Mouse (Mus musculus): ENCODE results near the gene Hist1h2ah. TPM values are rescaled to one million over a fixed set of nuclear protein-coding genes. Genes with fewer than 3 reads are reported as not detected.
"Not testable (repeated sequence)": the region's sequence is repeated elsewhere in the genome, so short reads cannot be mapped to it uniquely, and the experiment has no call there.

Hist1h2ah gene
- polyA plus RNA-seq, 1 experiment from 2014 or later: 6.8 TPM

GRCm38 (mm10) chr13:22049737-22050440, 14.5 kb upstream of the Hist1h2ah start:
- peaks cover 2 to 7% of the 10 kb centered on the region in 2 experiments; a peak in 3 of 4 replicates for H3K4me1 ChIP-seq (ENCODE audit: control insufficient read depth in 2 of 2, insufficient read depth in 2 of 2, low read length in 2 of 2)
- WGBS: under 1% methylated on average over 14 of the region's 14 CpGs
- ATAC-seq (ENCODE audit: insufficient number of reproducible peaks, insufficient read depth, low FRiP score, low read depth): no peak
- H3K9ac ChIP-seq (ENCODE audit: low read length): peak overlapping the region; percentile 80
- H3K4me3 ChIP-seq (ENCODE audit: control insufficient read depth in 1 of 2, insufficient read depth in 1 of 2, low read depth in 1 of 2, low read length in 2 of 2): peak overlapping the region; percentile 56 to 58
- H3K27me3 ChIP-seq (ENCODE audit: control insufficient read depth, insufficient read depth, low read length): no peaks in the 10 kb centered on the region
- peak overlapping the region; percentile 68 to 79; a peak in 3 of 4 replicates for H3K27ac ChIP-seq (replicated peaks in 1 of 2; ENCODE audit: control insufficient read depth in 1 of 2, insufficient read depth in 1 of 2, low read depth in 2 of 2, low read length in 2 of 2)
- peak overlapping the region; percentile 77 for H3K4me2 ChIP-seq (ENCODE audit: low read length)
- no peaks in the 10 kb centered on the region for H3K36me3 ChIP-seq (ENCODE audit: control insufficient read depth, insufficient read depth, low read length)
- H3K9me3 ChIP-seq (ENCODE audit: control insufficient read depth, low read length): no peaks in the 10 kb centered on the region

GRCm38 (mm10) chr13:22049041-22049440, 13.7 kb upstream of the Hist1h2ah start:
- Histone ChIP-seq H3K27ac (replicated peaks in 1 of 2; ENCODE audit: control insufficient read depth in 1 of 2, insufficient read depth in 1 of 2, low read depth in 2 of 2, low read length in 2 of 2) (no peak overlapping the region), H3K9me3 (ENCODE audit: control insufficient read depth, low read length) (no peaks in the 10 kb centered on the region), H3K36me3 (ENCODE audit: control insufficient read depth, insufficient read depth, low read length) (no peaks in the 10 kb centered on the region), H3K4me3 (ENCODE audit: control insufficient read depth in 1 of 2, insufficient read depth in 1 of 2, low read depth in 1 of 2, low read length in 2 of 2) (no peak overlapping the region), H3K4me1 (ENCODE audit: control insufficient read depth in 2 of 2, insufficient read depth in 2 of 2, low read length in 2 of 2) (peaks cover 2 to 7% of the 10 kb centered on the region in 2 experiments), H3K4me2 (ENCODE audit: low read length) (no peak overlapping the region), H3K27me3 (ENCODE audit: control insufficient read depth, insufficient read depth, low read length) (no peaks in the 10 kb centered on the region), H3K9ac (ENCODE audit: low read length) (no peak overlapping the region)
- no peak for ATAC-seq (ENCODE audit: insufficient number of reproducible peaks, insufficient read depth, low FRiP score, low read depth)
- 80% methylated on average over 2 of the region's 2 CpGs for WGBS

GRCm38 (mm10) chr13:22045311-22045710, 9.9 kb upstream of the Hist1h2ah start:
- Histone ChIP-seq H3K9me3 (ENCODE audit: control insufficient read depth, low read length) (no peaks in the 10 kb centered on the region), H3K4me1 (ENCODE audit: control insufficient read depth in 2 of 2, insufficient read depth in 2 of 2, low read length in 2 of 2) (peaks cover 4 to 18% of the 10 kb centered on the region in 2 experiments), H3K9ac (ENCODE audit: low read length) (no peak overlapping the region), H3K4me2 (ENCODE audit: low read length) (no peak overlapping the region), H3K27ac (replicated peaks in 1 of 2; ENCODE audit: control insufficient read depth in 1 of 2, insufficient read depth in 1 of 2, low read depth in 2 of 2, low read length in 2 of 2) (no peak overlapping the region), H3K27me3 (ENCODE audit: control insufficient read depth, insufficient read depth, low read length) (no peaks in the 10 kb centered on the region), H3K36me3 (ENCODE audit: control insufficient read depth, insufficient read depth, low read length) (no peaks in the 10 kb centered on the region), H3K4me3 (ENCODE audit: control insufficient read depth in 1 of 2, insufficient read depth in 1 of 2, low read depth in 1 of 2, low read length in 2 of 2) (no peak overlapping the region)
- WGBS: 54% methylated on average over 2 of the region's 2 CpGs
- no peak for ATAC-seq (ENCODE audit: insufficient number of reproducible peaks, insufficient read depth, low FRiP score, low read depth)

GRCm38 (mm10) chr13:22044432-22045155, 9.2 kb upstream of the Hist1h2ah start:
- ATAC-seq (ENCODE audit: insufficient number of reproducible peaks, insufficient read depth, low FRiP score, low read depth): no peak
- Histone ChIP-seq H3K4me3 (ENCODE audit: control insufficient read depth in 1 of 2, insufficient read depth in 1 of 2, low read depth in 1 of 2, low read length in 2 of 2) (no peak overlapping the region), H3K4me2 (ENCODE audit: low read length) (0 out of 2 replicates have a peak overlapping the region, but pooled peaks have one; percentile 70), H3K9ac (ENCODE audit: low read length) (no peak overlapping the region), H3K27me3 (ENCODE audit: control insufficient read depth, insufficient read depth, low read length) (no peaks in the 10 kb centered on the region), H3K4me1 (ENCODE audit: control insufficient read depth in 2 of 2, insufficient read depth in 2 of 2, low read length in 2 of 2) (peaks cover 2 to 21% of the 10 kb centered on the region in 2 experiments), H3K36me3 (ENCODE audit: control insufficient read depth, insufficient read depth, low read length) (no peaks in the 10 kb centered on the region), H3K27ac (replicated peaks in 1 of 2; ENCODE audit: control insufficient read depth in 1 of 2, insufficient read depth in 1 of 2, low read depth in 2 of 2, low read length in 2 of 2) (no peak overlapping the region), H3K9me3 (ENCODE audit: control insufficient read depth, low read length) (no peaks in the 10 kb centered on the region)
- 91% methylated on average over 6 of the region's 6 CpGs for WGBS

- Histone ChIP-seq H3K4me2 (ENCODE audit: low read length) (peak overlapping the region; percentile 70), H3K9ac (ENCODE audit: low read length) (peak overlapping the region; percentile 66), H3K4me1 (ENCODE audit: control insufficient read depth in 2 of 2, insufficient read depth in 2 of 2, low read length in 2 of 2) (peaks cover 2 to 20% of the 10 kb centered on the region in 2 experiments; a peak in 3 of 4 replicates), H3K4me3 (ENCODE audit: control insufficient read depth in 1 of 2, insufficient read depth in 1 of 2, low read depth in 1 of 2, low read length in 2 of 2) (peak overlapping the region; percentile 40 to 42), H3K27ac (replicated peaks in 1 of 2; ENCODE audit: control insufficient read depth in 1 of 2, insufficient read depth in 1 of 2, low read depth in 2 of 2, low read length in 2 of 2) (peak overlapping the region; percentile 83 to 85), H3K36me3 (ENCODE audit: control insufficient read depth, insufficient read depth, low read length) (no peaks in the 10 kb centered on the region), H3K9me3 (ENCODE audit: control insufficient read depth, low read length) (no peaks in the 10 kb centered on the region), H3K27me3 (ENCODE audit: control insufficient read depth, insufficient read depth, low read length) (no peaks in the 10 kb centered on the region)
- WGBS: under 1% methylated on average over 10 of the region's 14 CpGs
- ATAC-seq (ENCODE audit: insufficient number of reproducible peaks, insufficient read depth, low FRiP score, low read depth): no peak
These were observed 8.4 kb upstream of the Hist1h2ah start for GRCm38 (mm10) chr13:22043503-22044431.

GRCm38 (mm10) chr13:22042568-22043502, 7.5 kb upstream of the Hist1h2ah start, which contains the start of the genes Hist1h2ag and Hist1h2bj:
Hist1h2ag (minus strand) TSS chr13:22042944.
Hist1h2bj (plus strand) TSS chr13:22043214.
- peak; percentile 88 for ATAC-seq (ENCODE audit: insufficient number of reproducible peaks, insufficient read depth, low FRiP score, low read depth)
- peak within 1 kb of the TSS; percentile 40 to 47 for H3K4me3 ChIP-seq (ENCODE audit: control insufficient read depth in 1 of 2, insufficient read depth in 1 of 2, low read depth in 1 of 2, low read length in 2 of 2)
- H3K27me3 ChIP-seq (ENCODE audit: control insufficient read depth, insufficient read depth, low read length); H3K9me3 ChIP-seq (ENCODE audit: control insufficient read depth, low read length); H3K36me3 ChIP-seq (ENCODE audit: control insufficient read depth, insufficient read depth, low read length): not testable (repeated sequence)
- peak within 1 kb of the TSS; percentile 70 for H3K4me2 ChIP-seq (ENCODE audit: low read length)
- under 1% methylated on average over 39 of the region's 80 CpGs for WGBS
- H3K27ac ChIP-seq (replicated peaks in 1 of 2; ENCODE audit: control insufficient read depth in 1 of 2, insufficient read depth in 1 of 2, low read depth in 2 of 2, low read length in 2 of 2): peak within 1 kb of the TSS; percentile 88 to 96
- H3K4me1 ChIP-seq (ENCODE audit: control insufficient read depth in 2 of 2, insufficient read depth in 2 of 2, low read length in 2 of 2): peaks cover 2 to 20% of the 10 kb centered on the region in 2 experiments; a peak in 3 of 4 replicates
- H3K9ac ChIP-seq (ENCODE audit: low read length): peak within 1 kb of the TSS; percentile 72

Measured in heart, embryonic 14.5 days (tissue).